In the genomic region with DNA sequence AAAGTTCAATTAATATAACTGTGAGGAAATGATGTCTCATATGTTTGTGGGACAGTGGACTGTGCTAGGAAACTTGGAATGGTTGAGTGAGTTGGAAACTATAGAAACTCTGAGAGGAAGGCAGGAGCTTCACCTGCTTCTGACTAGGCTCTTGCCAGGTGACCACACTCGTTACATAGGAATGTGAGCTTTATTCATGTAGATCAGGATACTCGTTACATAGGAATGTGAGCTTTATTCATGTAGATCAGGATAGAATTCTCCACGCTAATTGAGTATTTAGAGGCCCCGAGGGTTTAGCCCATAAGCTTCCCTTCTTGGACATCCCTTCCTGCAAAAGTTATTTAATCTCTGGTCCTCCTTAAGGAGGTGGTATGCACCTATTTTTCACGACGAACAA, we compare ENCODE assay signal across 24 mouse cellular contexts.
A peak's percentile ranks its signal among the peaks of the same experiment; 100 is the strongest.
DNase-seq lines count a peak whose midpoint lies in the region.
"Had no signal": no experiment of that assay in that cellular context is flagged by ENCODE, and none has a peak within 500 bp of the region (broad histone marks: within the 10 kb centered on the region; RNA-seq: fewer than 3 reads in every experiment).

No protein-coding gene starts in this region.

- DNase-seq in ES-CJ7 (ENCODE audit: low read depth, low spot score) (peak; percentile 74), R1 (ENCODE audit: low read depth, low spot score) (peak; percentile 86)
- peak; percentile 60 for DNase-seq in Muller cell, postnatal 12 days (ENCODE audit: inconsistent ontology term)
- no peak for DNase-seq in limb, embryonic 10.5 days (ENCODE audit: low spot score)
- no peak for DNase-seq in kidney, adult 18-20 months
- no peak for DNase-seq in frontal cortex, postnatal 25 days (ENCODE audit: low spot score in 2 of 2)
- DNase-seq: adrenal gland, adult 2 months; adrenal gland, postnatal 10 days; adrenal gland, postnatal 25 days; B cell, adult 2 months; cerebellum, adult 11 months; cerebellum, adult 18-20 months; cerebellum, adult 8-10 months; cerebellum, adult 9-11 months; cerebellum, postnatal 14 days; cerebellum, postnatal 36 days; embryo, embryonic 11 days had no signal

- H3K36me3 ChIP-seq in limb, embryonic 10.5 days: no peaks in the 10 kb centered on the region
- H3K36me3 ChIP-seq: embryonic facial prominence, embryonic 13.5 days; embryonic facial prominence, embryonic 15.5 days; forebrain, embryonic 10.5 days; forebrain, embryonic 12.5 days; G1E had no signal

- H3K9me3 ChIP-seq in limb, embryonic 10.5 days (replicated peaks): no peaks in the 10 kb centered on the region
- H3K9me3 ChIP-seq: embryonic facial prominence, embryonic 13.5 days; embryonic facial prominence, embryonic 15.5 days; forebrain, embryonic 10.5 days; forebrain, embryonic 12.5 days; G1E had no signal

- no peak overlapping the region for H3K27ac ChIP-seq in limb, embryonic 10.5 days
- H3K27ac ChIP-seq: embryonic facial prominence, embryonic 13.5 days; embryonic facial prominence, embryonic 15.5 days; forebrain, embryonic 12.5 days had no signal

- H3K4me3 ChIP-seq in limb, embryonic 10.5 days: no peak overlapping the region
- H3K4me3 ChIP-seq: embryonic facial prominence, embryonic 13.5 days; embryonic facial prominence, embryonic 15.5 days; erythroblast, embryonic 14.5 days; forebrain, embryonic 10.5 days; forebrain, embryonic 12.5 days had no signal

- no peaks in the 10 kb centered on the region for H3K4me1 ChIP-seq in limb, embryonic 10.5 days
- H3K4me1 ChIP-seq: embryonic facial prominence, embryonic 15.5 days; forebrain, embryonic 12.5 days had no signal

- no peaks in the 10 kb centered on the region for H3K27me3 ChIP-seq in limb, embryonic 10.5 days (ENCODE audit: low read depth, poor library complexity, severe bottlenecking)
- H3K27me3 ChIP-seq: CH12.LX; embryonic facial prominence, embryonic 13.5 days; embryonic facial prominence, embryonic 15.5 days; forebrain, embryonic 12.5 days had no signal

- WGBS in limb, embryonic 10.5 days: 83% methylated on average over 6 of the region's 6 CpGs

Comparison
In these comparisons a context has a peak if more than half of its experiments do, and no peak if none do; other contexts are left out.
1. DNase-seq: peak in ES-CJ7 (single experiment), Muller cell, postnatal 12 days (single experiment) and R1 (single experiment); none in limb, embryonic 10.5 days (single experiment), kidney, adult 18-20 months (single experiment) and frontal cortex, postnatal 25 days (0 of 2).